Mouse (Mus musculus): ENCODE results near the gene Syt16.

- TF ChIP-seq CTCF (IDR thresholded peaks at IDR 0.05; ENCODE audit: low read depth) = no peak
- no peak for TF ChIP-seq EP300 (IDR thresholded peaks at IDR 0.05; ENCODE audit: low read depth)
Measured at GRCm38 (mm10) chr12:73986299-73986698, 11.2 kb upstream of the Syt16 start.
